Mouse (Mus musculus): ENCODE measurements at regions not wholly inside any gene's neighbourhood (a gene's known extent, or its start where the extent isn't known, plus 50 kb on each side); places are given as distances from the start of the nearest gene placed in this dataset.

- H3K4me3 ChIP-seq (ENCODE audit: low read depth, low read length) = no peak overlapping the region
- H3K9me3 ChIP-seq (replicated peaks; ENCODE audit: control insufficient read depth, insufficient read depth, low read length, poor library complexity, severe bottlenecking) = no peaks in the 10 kb centered on the region
- H3K9ac ChIP-seq (ENCODE audit: low read depth, poor library complexity, severe bottlenecking) = no peak overlapping the region
- H3K36me3 ChIP-seq (ENCODE audit: control insufficient read depth, insufficient read depth, low read length, poor library complexity, severe bottlenecking) = no peaks in the 10 kb centered on the region
- H3K27me3 ChIP-seq (ENCODE audit: control insufficient read depth, insufficient read depth, low read length, poor library complexity, severe bottlenecking) = no peaks in the 10 kb centered on the region
- no peak overlapping the region for H3K27ac ChIP-seq (ENCODE audit: insufficient read depth, low read length)
- H3K4me1 ChIP-seq (ENCODE audit: control insufficient read depth, insufficient read depth, low read length) = no peaks in the 10 kb centered on the region
- no peak for TF ChIP-seq EP300 (IDR thresholded peaks at IDR 0.05; ENCODE audit: insufficient read depth, low read depth, low read length)
- TF ChIP-seq POLR2A (IDR thresholded peaks at IDR 0.05; ENCODE audit: insufficient read depth, low read length) = no peak
- no peak for TF ChIP-seq CTCF (IDR thresholded peaks at IDR 0.05; ENCODE audit: low read depth, low read length)
Measured at GRCm38 (mm10) chr13:38281712-38282111, 63.2 kb upstream of the Bmp6 start.

- no peaks in the 10 kb centered on the region for H3K36me3 ChIP-seq (ENCODE audit: control insufficient read depth, insufficient read depth, low read length, poor library complexity, severe bottlenecking)
- no peaks in the 10 kb centered on the region for H3K9me3 ChIP-seq (replicated peaks; ENCODE audit: control insufficient read depth, insufficient read depth, low read length, poor library complexity, severe bottlenecking)
- no peak for TF ChIP-seq CTCF (IDR thresholded peaks at IDR 0.05; ENCODE audit: low read depth, low read length)
- no peak for TF ChIP-seq EP300 (IDR thresholded peaks at IDR 0.05; ENCODE audit: insufficient read depth, low read depth, low read length)
- no peak for TF ChIP-seq POLR2A (IDR thresholded peaks at IDR 0.05; ENCODE audit: insufficient read depth, low read length)
- H3K9ac ChIP-seq (ENCODE audit: low read depth, poor library complexity, severe bottlenecking) = no peak overlapping the region
- no peaks in the 10 kb centered on the region for H3K27me3 ChIP-seq (ENCODE audit: control insufficient read depth, insufficient read depth, low read length, poor library complexity, severe bottlenecking)
- H3K4me3 ChIP-seq (ENCODE audit: low read depth, low read length) = no peak overlapping the region
- H3K27ac ChIP-seq (ENCODE audit: insufficient read depth, low read length) = no peak overlapping the region
- no peaks in the 10 kb centered on the region for H3K4me1 ChIP-seq (ENCODE audit: control insufficient read depth, insufficient read depth, low read length)
Measured at GRCm38 (mm10) chr13:38287960-38288359, 56.9 kb upstream of the Bmp6 start.

- TF ChIP-seq POLR2A (IDR thresholded peaks at IDR 0.05; ENCODE audit: insufficient read depth, low read length) (no peak), CTCF (IDR thresholded peaks at IDR 0.05; ENCODE audit: low read depth, low read length) (no peak), EP300 (IDR thresholded peaks at IDR 0.05; ENCODE audit: insufficient read depth, low read depth, low read length) (no peak)
- Histone ChIP-seq H3K9me3 (replicated peaks; ENCODE audit: control insufficient read depth, insufficient read depth, low read length, poor library complexity, severe bottlenecking) (no peaks in the 10 kb centered on the region), H3K4me3 (ENCODE audit: low read depth, low read length) (no peak overlapping the region), H3K27me3 (ENCODE audit: control insufficient read depth, insufficient read depth, low read length, poor library complexity, severe bottlenecking) (no peaks in the 10 kb centered on the region), H3K36me3 (ENCODE audit: control insufficient read depth, insufficient read depth, low read length, poor library complexity, severe bottlenecking) (no peaks in the 10 kb centered on the region), H3K27ac (ENCODE audit: insufficient read depth, low read length) (no peak overlapping the region), H3K9ac (ENCODE audit: low read depth, poor library complexity, severe bottlenecking) (no peak overlapping the region), H3K4me1 (ENCODE audit: control insufficient read depth, insufficient read depth, low read length) (no peaks in the 10 kb centered on the region)
Measured at GRCm38 (mm10) chr13:38288572-38289440, 56.1 kb upstream of the Bmp6 start.

- no peak overlapping the region for H3K9ac ChIP-seq (ENCODE audit: low read depth, poor library complexity, severe bottlenecking)
- H3K27me3 ChIP-seq (ENCODE audit: control insufficient read depth, insufficient read depth, low read length, poor library complexity, severe bottlenecking) = no peaks in the 10 kb centered on the region
- TF ChIP-seq CTCF (IDR thresholded peaks at IDR 0.05; ENCODE audit: low read depth, low read length) (peak; percentile 24), EP300 (IDR thresholded peaks at IDR 0.05; ENCODE audit: insufficient read depth, low read depth, low read length) (no peak), POLR2A (IDR thresholded peaks at IDR 0.05; ENCODE audit: insufficient read depth, low read length) (no peak)
- H3K27ac ChIP-seq (ENCODE audit: insufficient read depth, low read length) = no peak overlapping the region
- H3K4me3 ChIP-seq (ENCODE audit: low read depth, low read length) = peak overlapping the region; percentile 31
- no peaks in the 10 kb centered on the region for H3K4me1 ChIP-seq (ENCODE audit: control insufficient read depth, insufficient read depth, low read length)
- H3K36me3 ChIP-seq (ENCODE audit: control insufficient read depth, insufficient read depth, low read length, poor library complexity, severe bottlenecking) = no peaks in the 10 kb centered on the region
- no peaks in the 10 kb centered on the region for H3K9me3 ChIP-seq (replicated peaks; ENCODE audit: control insufficient read depth, insufficient read depth, low read length, poor library complexity, severe bottlenecking)
Measured at GRCm38 (mm10) chr13:38290287-38290941, 54.5 kb upstream of the Bmp6 start.

- Histone ChIP-seq H3K27ac (ENCODE audit: insufficient read depth, low read length) (no peak overlapping the region), H3K4me1 (ENCODE audit: control insufficient read depth, insufficient read depth, low read length) (no peaks in the 10 kb centered on the region), H3K9me3 (replicated peaks; ENCODE audit: control insufficient read depth, insufficient read depth, low read length, poor library complexity, severe bottlenecking) (no peaks in the 10 kb centered on the region), H3K9ac (ENCODE audit: low read depth, poor library complexity, severe bottlenecking) (no peak overlapping the region), H3K27me3 (ENCODE audit: control insufficient read depth, insufficient read depth, low read length, poor library complexity, severe bottlenecking) (no peaks in the 10 kb centered on the region), H3K36me3 (ENCODE audit: control insufficient read depth, insufficient read depth, low read length, poor library complexity, severe bottlenecking) (no peaks in the 10 kb centered on the region), H3K4me3 (ENCODE audit: low read depth, low read length) (no peak overlapping the region)
- TF ChIP-seq CTCF (IDR thresholded peaks at IDR 0.05; ENCODE audit: low read depth, low read length) (no peak), EP300 (IDR thresholded peaks at IDR 0.05; ENCODE audit: insufficient read depth, low read depth, low read length) (no peak), POLR2A (IDR thresholded peaks at IDR 0.05; ENCODE audit: insufficient read depth, low read length) (no peak)
Measured at GRCm38 (mm10) chr13:38291487-38291886, 53.4 kb upstream of the Bmp6 start.

Measured in ES-Bruce4 (cell line).